Mouse (Mus musculus) midbrain, postnatal 0 days (tissue): ENCODE measurements at regions not wholly inside any gene's neighbourhood (a gene's known extent, or its start where the extent isn't known, plus 50 kb on each side); places are given as distances from the start of the nearest gene placed in this dataset.

ENCODE experiments used
- ATAC-seq: fragments of 200-750 bp; cut with Nextera tagmentation; 2 replicates; pipeline ENCODE4 v1.8.0; 2017; ENCODE audit warnings: moderate number of reproducible peaks, mild to moderate bottlenecking, moderate TSS enrichment, moderate library complexity; ENCODE audit not compliant: low FRiP score
- DNase-seq: peaks from one replicate; pipeline ENCODE4 v3.0.0-alpha.2; 2015; ENCODE audit warnings: low spot score
- H3K27ac ChIP-seq: fragments of 300-500 bp; sonication (generic); 2 replicates; pipeline ENCODE4 v1.5.1; 2014; ENCODE audit warnings: low read depth, mild to moderate bottlenecking, low read length, mixed read lengths
- H3K27me3 ChIP-seq: fragments of 300-500 bp; sonication (generic); 2 replicates; pipeline ENCODE4 v1.6.1; 2014; ENCODE audit warnings: low read length, control low read depth, mixed read lengths; ENCODE audit not compliant: insufficient read depth
- H3K36me3 ChIP-seq: fragments of 300-500 bp; sonication (generic); 2 replicates; pipeline ENCODE4 v1.6.1; 2014; ENCODE audit warnings: low read length, control low read depth, mixed read lengths; ENCODE audit not compliant: insufficient read depth
- H3K4me1 ChIP-seq: fragments of 300-500 bp; sonication (generic); 2 replicates; pipeline ENCODE4 v1.6.1; 2014; ENCODE audit warnings: mild to moderate bottlenecking, control low read depth, antibody characterized with exemption, low read length, mixed read lengths; ENCODE audit not compliant: insufficient read depth
- H3K4me2 ChIP-seq: fragments of 300-500 bp; sonication (generic); 2 replicates; pipeline ENCODE4 v1.6.1; 2014; ENCODE audit warnings: low read depth, mild to moderate bottlenecking, low read length, mixed read lengths; ENCODE audit not compliant: poor library complexity, severe bottlenecking
- H3K4me3 ChIP-seq: fragments of 300-500 bp; sonication (generic); 2 replicates; pipeline ENCODE4 v1.5.1; 2014; ENCODE audit warnings: low read depth, mild to moderate bottlenecking, low read length, moderate library complexity
- H3K9ac ChIP-seq: fragments of 300-500 bp; sonication (generic); replicated peaks from 2 replicates; pipeline ENCODE4 v1.6.1; 2014; ENCODE audit warnings: mild to moderate bottlenecking, low read length, moderate library complexity, mixed read lengths; ENCODE audit not compliant: poor library complexity, severe bottlenecking
- H3K9me3 ChIP-seq: fragments of 300-500 bp; sonication (generic); 2 replicates; pipeline ENCODE4 v1.6.1; 2016; ENCODE audit warnings: low read length, control low read depth
- CTCF ChIP-seq: IDR thresholded peaks from 2 replicates; pipeline ENCODE4 v1.5.1; 2016; ENCODE audit warnings: antibody characterized with exemption, mild to moderate bottlenecking
- WGBS: fragments of 180-500 bp; shearing (Covaris S2); extraction: QIAGEN DNeasy Blood & Tissue Kit; methylation state at CpG from one replicate; pipeline ENCODE4 v1.1.7; 2014; 5-methylcytosine and 5-hydroxymethylcytosine counted together

- H3K4me3 ChIP-seq: no peak overlapping the region
- peak; percentile 38 for DNase-seq
- no peaks in the 10 kb centered on the region for H3K36me3 ChIP-seq
- H3K4me2 ChIP-seq: no peak overlapping the region
- TF ChIP-seq CTCF: no peak
- 80% methylated on average over 6 of the region's 6 CpGs for WGBS
- ATAC-seq: no peak
- H3K4me1 ChIP-seq: no peaks in the 10 kb centered on the region
- H3K27ac ChIP-seq: no peak overlapping the region
- H3K9ac ChIP-seq: no peak overlapping the region
- no peaks in the 10 kb centered on the region for H3K9me3 ChIP-seq
- no peaks in the 10 kb centered on the region for H3K27me3 ChIP-seq
Observed at GRCm38 (mm10) chr10:37079535-37079934, 59.2 kb downstream of the Marcks start.

- Histone ChIP-seq H3K27me3 (no peaks in the 10 kb centered on the region), H3K4me2 (no peak overlapping the region), H3K9me3 (no peaks in the 10 kb centered on the region), H3K36me3 (no peaks in the 10 kb centered on the region), H3K9ac (no peak overlapping the region), H3K27ac (no peak overlapping the region), H3K4me3 (no peak overlapping the region), H3K4me1 (no peaks in the 10 kb centered on the region)
- DNase-seq: peak; percentile 81
- no peak for TF ChIP-seq CTCF
- ATAC-seq: 0 out of 2 replicates have a peak, but pooled peaks have one; percentile 44
- WGBS: 13% methylated on average over 5 of the region's 5 CpGs
Observed at GRCm38 (mm10) chr10:37078439-37078838, 60.3 kb downstream of the Marcks start.

- TF ChIP-seq CTCF: no peak
- H3K9me3 ChIP-seq: no peaks in the 10 kb centered on the region
- H3K36me3 ChIP-seq: no peaks in the 10 kb centered on the region
- H3K9ac ChIP-seq: no peak overlapping the region
- H3K27ac ChIP-seq: no peak overlapping the region
- no peaks in the 10 kb centered on the region for H3K4me1 ChIP-seq
- 89% methylated on average over 2 of the region's 2 CpGs for WGBS
- no peak for ATAC-seq
- H3K4me2 ChIP-seq: no peak overlapping the region
- no peak for DNase-seq
- no peaks in the 10 kb centered on the region for H3K27me3 ChIP-seq
- no peak overlapping the region for H3K4me3 ChIP-seq
Observed at GRCm38 (mm10) chr10:37077741-37078140, 61.0 kb downstream of the Marcks start.

- H3K9me3 ChIP-seq: no peaks in the 10 kb centered on the region
- DNase-seq (peak; percentile 95), ATAC-seq (peak; percentile 77)
- H3K4me1 ChIP-seq: no peaks in the 10 kb centered on the region
- H3K27ac ChIP-seq: no peak overlapping the region
- H3K27me3 ChIP-seq: no peaks in the 10 kb centered on the region
- H3K4me2 ChIP-seq: no peak overlapping the region
- H3K4me3 ChIP-seq: no peak overlapping the region
- peak; percentile 90 for TF ChIP-seq CTCF
- H3K9ac ChIP-seq: no peak overlapping the region
- 6% methylated on average over 5 of the region's 5 CpGs for WGBS
- no peaks in the 10 kb centered on the region for H3K36me3 ChIP-seq
Observed at GRCm38 (mm10) chr10:37072834-37073233, 65.9 kb downstream of the Marcks start.

- no peak overlapping the region for H3K27ac ChIP-seq
- no peak overlapping the region for H3K4me3 ChIP-seq
- no peak overlapping the region for H3K9ac ChIP-seq
- no peak for DNase-seq
- H3K36me3 ChIP-seq: no peaks in the 10 kb centered on the region
- no peak for ATAC-seq
- H3K27me3 ChIP-seq: no peaks in the 10 kb centered on the region
- H3K4me2 ChIP-seq: no peak overlapping the region
- no peaks in the 10 kb centered on the region for H3K9me3 ChIP-seq
- H3K4me1 ChIP-seq: no peaks in the 10 kb centered on the region
- WGBS: 96% methylated on average over 5 of the region's 5 CpGs
- no peak for TF ChIP-seq CTCF
Observed at GRCm38 (mm10) chr10:37072061-37072460, 66.7 kb downstream of the Marcks start.

GRCm38 (mm10) chr10:37071420-37071819 is 67.3 kb downstream of the Marcks start:
- H3K27me3 ChIP-seq: no peaks in the 10 kb centered on the region
- no peak overlapping the region for H3K4me3 ChIP-seq
- no peaks in the 10 kb centered on the region for H3K9me3 ChIP-seq
- H3K36me3 ChIP-seq: no peaks in the 10 kb centered on the region
- no peaks in the 10 kb centered on the region for H3K4me1 ChIP-seq
- no peak overlapping the region for H3K4me2 ChIP-seq
- 88% methylated on average over 2 of the region's 2 CpGs for WGBS
- no peak overlapping the region for H3K9ac ChIP-seq
- no peak for DNase-seq
- TF ChIP-seq CTCF: no peak
- no peak overlapping the region for H3K27ac ChIP-seq
- ATAC-seq: no peak
